Mouse (Mus musculus) stomach, postnatal 0 days (tissue): Measurements from ENCODE around the gene Il10.

Experiments used
- CTCF ChIP-seq: IDR thresholded peaks from 2 replicates; pipeline ENCODE4 v1.5.1; 2016; ENCODE audit warnings: antibody characterized with exemption, low read depth, mild to moderate bottlenecking, moderate library complexity
- EP300 ChIP-seq: optimal IDR thresholded peaks from 2 replicates; pipeline ENCODE3; 2016; ENCODE audit warnings: antibody characterized with exemption

DNA sequence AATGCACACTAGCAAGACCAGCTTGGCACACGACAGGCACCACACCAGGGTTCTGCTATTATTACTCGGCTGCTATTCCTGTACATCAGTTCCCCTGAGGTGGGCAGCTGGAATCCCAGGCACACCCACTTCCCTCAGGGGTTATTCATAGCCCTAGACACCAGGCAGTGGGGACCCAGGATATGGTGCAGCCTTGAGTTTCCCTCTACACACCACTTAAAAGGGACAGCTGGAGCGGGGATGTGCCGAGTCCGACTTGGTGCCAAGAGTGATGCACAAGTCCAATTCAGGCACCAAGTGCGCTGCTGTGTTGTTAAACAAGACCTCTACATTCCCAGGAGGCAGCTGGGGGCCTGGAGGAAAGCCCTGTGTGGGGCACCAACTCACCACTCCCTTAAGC lies 43.2 kb downstream of the Il10 start:
- TF ChIP-seq CTCF (no peak), EP300 (no peak)
